Mouse (Mus musculus) liver, embryonic 15.5 days (tissue): ENCODE data around the gene Sbpl. TPM values are rescaled to one million over a fixed set of nuclear protein-coding genes. Genes with fewer than 3 reads are reported as not detected.
A peak's percentile ranks its signal among the peaks of the same experiment; 100 is the strongest.

Source experiments
- ATAC-seq: fragments of 200-750 bp; cut with Nextera tagmentation; 2 replicates; pipeline ENCODE4 v1.8.0; 2017; ENCODE audit warnings: moderate number of reproducible peaks, mild to moderate bottlenecking, moderate library complexity; ENCODE audit not compliant: insufficient read depth
- H3K27ac ChIP-seq: fragments of 300-500 bp; sonication (generic); replicated peaks from 2 replicates; pipeline ENCODE4 v1.5.1; 2015; ENCODE audit warnings: mild to moderate bottlenecking, inconsistent platforms
- H3K27me3 ChIP-seq: fragments of 300-500 bp; sonication (generic); 2 replicates; pipeline ENCODE4 v1.6.1; 2015; ENCODE audit warnings: mild to moderate bottlenecking, inconsistent platforms
- H3K36me3 ChIP-seq: fragments of 300-500 bp; sonication (generic); replicated peaks from 2 replicates; pipeline ENCODE4 v1.6.1; 2015; ENCODE audit warnings: moderate library complexity, mild to moderate bottlenecking, inconsistent platforms
- H3K4me1 ChIP-seq: fragments of 300-500 bp; sonication (generic); replicated peaks from 2 replicates; pipeline ENCODE4 v1.6.1; 2015; ENCODE audit warnings: inconsistent platforms
- H3K4me2 ChIP-seq: fragments of 300-500 bp; sonication (generic); 2 replicates; pipeline ENCODE4 v1.6.1; 2015; ENCODE audit warnings: moderate library complexity, mild to moderate bottlenecking, inconsistent platforms
- H3K4me3 ChIP-seq: fragments of 300-500 bp; sonication (generic); replicated peaks from 2 replicates; pipeline ENCODE4 v1.5.1; 2015; ENCODE audit warnings: mild to moderate bottlenecking, inconsistent platforms
- H3K9ac ChIP-seq: fragments of 300-500 bp; sonication (generic); 2 replicates; pipeline ENCODE4 v1.6.1; 2015; ENCODE audit warnings: moderate library complexity, mild to moderate bottlenecking, inconsistent platforms
- H3K9me3 ChIP-seq: fragments of 300-500 bp; sonication (generic); replicated peaks from 2 replicates; pipeline ENCODE4 v1.6.1; 2016; ENCODE audit warnings: inconsistent platforms
- WGBS: fragments of 180-500 bp; shearing (Covaris S2); methylation state at CpG from one replicate; pipeline ENCODE4 v1.1.7; 2015; ENCODE audit warnings: mixed read lengths; ENCODE audit not compliant: insufficient replicate concordance; 5-methylcytosine and 5-hydroxymethylcytosine counted together
- polyA plus RNA-seq: library from polyadenylated mRNA; unstranded; fragments of >200 nt; fragmentation: Nextera tagmentation; extraction: Ambion mirVana; gene quantifications from 2 replicates; pipeline ENCODE4 v1.2.1, GENCODE M21; 2015

The Sbpl gene
- polyA plus RNA-seq, 1 experiment from 2014 or later, result not detected

GRCm38 (mm10) chr17:23984989-23985388, 29.9 kb upstream of the Sbpl start:
- no peak overlapping the region for H3K4me2 ChIP-seq
- H3K36me3 ChIP-seq, result no peaks in the 10 kb centered on the region
- H3K4me1 ChIP-seq, result 0 out of 2 replicates have a peak, but pooled peaks cover 2% of the 10 kb centered on the region
- WGBS, result 41% methylated on average over 1 of the region's 1 CpGs
- H3K9me3 ChIP-seq, result no peaks in the 10 kb centered on the region
- no peak overlapping the region for H3K9ac ChIP-seq
- no peak overlapping the region for H3K27ac ChIP-seq
- H3K4me3 ChIP-seq, result no peak overlapping the region
- ATAC-seq, result no peak
- no peaks in the 10 kb centered on the region; the same call in 1 of the 2 replicates for H3K27me3 ChIP-seq

DNA sequence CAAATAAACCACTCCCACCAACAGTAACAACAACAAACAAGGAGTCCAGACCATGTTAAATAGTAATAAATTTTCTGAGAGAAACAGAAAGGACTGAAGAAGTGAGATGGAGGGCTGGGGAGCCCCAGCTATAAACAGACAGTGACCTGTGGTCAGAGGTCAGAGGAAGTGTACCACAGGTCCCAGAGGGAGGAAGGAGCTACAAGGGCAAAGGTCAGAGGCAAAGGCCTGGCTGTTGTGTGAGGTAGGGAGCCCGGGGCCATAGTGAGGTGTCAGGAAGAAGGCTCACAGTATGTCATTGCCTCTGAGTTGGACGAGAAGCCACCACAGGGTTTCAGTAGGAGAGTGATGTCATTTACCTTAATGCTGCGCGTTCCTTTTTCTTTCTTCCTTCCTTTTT, 27.8 kb upstream of the Sbpl start:
- H3K36me3 ChIP-seq, result no peaks in the 10 kb centered on the region
- no peak overlapping the region for H3K9ac ChIP-seq
- H3K4me3 ChIP-seq, result no peak overlapping the region
- no peaks in the 10 kb centered on the region for H3K27me3 ChIP-seq
- WGBS, result 40% methylated on average over 4 of the region's 4 CpGs
- H3K9me3 ChIP-seq, result no peaks in the 10 kb centered on the region
- ATAC-seq, result no peak
- H3K27ac ChIP-seq, result no peak overlapping the region
- 0 out of 2 replicates have a peak, but pooled peaks cover 2% of the 10 kb centered on the region for H3K4me1 ChIP-seq
- H3K4me2 ChIP-seq, result no peak overlapping the region

- WGBS, result 59% methylated on average over 10 of the region's 10 CpGs
- Histone ChIP-seq H3K27ac (no peak within 1 kb of the TSS), H3K4me3 (no peak within 1 kb of the TSS), H3K27me3 (no peaks in the 10 kb centered on the region), H3K36me3 (no peaks in the 10 kb centered on the region), H3K9ac (no peak within 1 kb of the TSS), H3K4me1 (0 out of 2 replicates have a peak, but pooled peaks cover 2% of the 10 kb centered on the region), H3K4me2 (no peak within 1 kb of the TSS), H3K9me3 (no peaks in the 10 kb centered on the region)
- ATAC-seq, result no peak
These were observed 25.3 kb upstream of the Sbpl start, which contains the start of gene Prss30 for GRCm38 (mm10) chr17:23980297-23980909. Gene Prss30, minus strand, starts transcription at chr17:23980566.

GRCm38 (mm10) chr17:23979471-23979870, 24.4 kb upstream of the Sbpl start:
- Histone ChIP-seq H3K4me2 (no peak overlapping the region), H3K4me3 (no peak overlapping the region), H3K9ac (no peak overlapping the region), H3K9me3 (no peaks in the 10 kb centered on the region), H3K27ac (no peak overlapping the region), H3K4me1 (0 out of 2 replicates have a peak, but pooled peaks cover 2% of the 10 kb centered on the region), H3K36me3 (no peaks in the 10 kb centered on the region), H3K27me3 (no peaks in the 10 kb centered on the region)
- no peak for ATAC-seq
- 46% methylated on average over 3 of the region's 3 CpGs for WGBS

DNA sequence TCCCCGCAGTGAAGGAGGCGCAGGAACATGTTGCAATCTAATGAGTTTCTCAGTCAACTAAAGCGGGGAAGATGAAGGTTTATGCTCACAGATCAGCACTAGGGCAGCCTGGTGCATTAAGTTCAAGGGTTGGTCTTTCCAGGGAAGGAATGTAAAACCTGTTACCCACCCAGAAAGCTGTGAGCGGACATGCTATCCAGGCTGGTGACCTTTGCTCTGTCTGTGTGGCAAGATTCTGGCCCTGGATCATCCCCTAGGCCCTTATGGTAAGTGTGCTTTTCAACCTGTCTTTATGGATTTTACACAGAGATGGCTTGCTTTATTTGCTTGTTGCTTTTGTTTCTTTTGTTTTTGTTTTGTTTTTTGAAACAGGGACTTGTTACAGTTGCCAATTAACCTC, 21.6 kb upstream of the Sbpl start:
- ATAC-seq, result no peak
- 61% methylated on average over 4 of the region's 4 CpGs for WGBS

DNA sequence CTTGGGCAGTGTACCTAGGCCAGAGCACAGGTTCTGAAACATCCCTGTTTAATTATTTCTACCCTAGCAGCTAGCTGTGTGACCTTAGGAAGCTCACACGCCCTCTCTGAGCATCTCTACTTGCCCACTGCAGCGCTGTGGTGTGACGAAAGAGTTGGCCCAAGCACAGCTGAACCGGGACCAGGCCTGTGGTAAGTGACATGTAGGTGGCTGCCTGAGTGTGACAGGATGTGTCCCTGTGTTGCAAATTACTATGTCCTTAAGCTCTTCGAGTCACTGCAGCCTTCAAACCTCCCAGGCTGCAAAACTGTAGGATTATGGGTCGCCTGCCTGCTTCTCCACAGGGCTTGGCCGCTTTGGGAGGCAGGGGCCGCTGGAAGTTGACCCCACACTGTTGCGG, 16.2 kb upstream of the Sbpl start:
- no peaks in the 10 kb centered on the region for H3K4me1 ChIP-seq
- H3K9me3 ChIP-seq, result no peaks in the 10 kb centered on the region
- H3K27ac ChIP-seq, result no peak overlapping the region
- H3K4me2 ChIP-seq, result no peak overlapping the region
- no peaks in the 10 kb centered on the region for H3K27me3 ChIP-seq
- H3K9ac ChIP-seq, result no peak overlapping the region
- no peak overlapping the region for H3K4me3 ChIP-seq
- 69% methylated on average over 9 of the region's 9 CpGs for WGBS
- H3K36me3 ChIP-seq, result no peaks in the 10 kb centered on the region
- no peak for ATAC-seq

More for the DNA sequence above, 21.6 kb upstream of the Sbpl start:
- no peaks in the 10 kb centered on the region for H3K4me1 ChIP-seq
- no peaks in the 10 kb centered on the region for H3K36me3 ChIP-seq
- no peaks in the 10 kb centered on the region for H3K9me3 ChIP-seq
- no peak overlapping the region for H3K4me2 ChIP-seq
- no peaks in the 10 kb centered on the region for H3K27me3 ChIP-seq
- H3K4me3 ChIP-seq, result no peak overlapping the region
- no peak overlapping the region for H3K27ac ChIP-seq
- H3K9ac ChIP-seq, result no peak overlapping the region

DNA sequence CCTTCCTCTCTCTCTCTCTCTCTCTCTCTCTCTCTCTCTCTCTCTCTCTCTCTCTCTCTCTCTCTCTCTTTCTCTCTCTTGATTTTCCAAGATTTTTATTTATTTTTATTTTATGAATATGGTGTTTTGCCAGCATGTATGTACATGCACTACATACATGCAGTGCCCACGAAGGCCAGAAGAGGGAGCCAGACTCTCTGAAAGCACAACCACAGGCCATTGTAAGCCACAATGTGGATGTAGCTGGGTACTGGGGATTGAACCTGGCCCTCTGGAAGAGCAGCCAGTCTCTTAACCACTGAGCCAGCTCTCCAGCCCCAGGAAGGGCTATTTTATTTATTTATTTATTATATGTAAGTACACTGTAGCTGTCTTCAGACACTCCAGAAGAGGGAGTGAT, 14.2 kb upstream of the Sbpl start:
- Histone ChIP-seq H3K27ac (no peak overlapping the region), H3K9ac (no peak overlapping the region), H3K27me3 (no peaks in the 10 kb centered on the region), H3K9me3 (no peaks in the 10 kb centered on the region), H3K4me2 (no peak overlapping the region), H3K4me3 (no peak overlapping the region), H3K36me3 (no peaks in the 10 kb centered on the region), H3K4me1 (no peaks in the 10 kb centered on the region)
- whole genome bisulfite sequencing, result 0% methylated on average over 1 of the region's 1 CpGs
- no peak for ATAC-seq

GRCm38 (mm10) chr17:23968780-23969179, 13.7 kb upstream of the Sbpl start:
- Histone ChIP-seq H3K4me3 (no peak overlapping the region), H3K27ac (no peak overlapping the region), H3K9ac (no peak overlapping the region), H3K36me3 (no peaks in the 10 kb centered on the region), H3K27me3 (no peaks in the 10 kb centered on the region), H3K4me2 (no peak overlapping the region), H3K4me1 (no peaks in the 10 kb centered on the region), H3K9me3 (no peaks in the 10 kb centered on the region)
- no peak for ATAC-seq
- WGBS, result 25% methylated on average over 2 of the region's 2 CpGs

DNA sequence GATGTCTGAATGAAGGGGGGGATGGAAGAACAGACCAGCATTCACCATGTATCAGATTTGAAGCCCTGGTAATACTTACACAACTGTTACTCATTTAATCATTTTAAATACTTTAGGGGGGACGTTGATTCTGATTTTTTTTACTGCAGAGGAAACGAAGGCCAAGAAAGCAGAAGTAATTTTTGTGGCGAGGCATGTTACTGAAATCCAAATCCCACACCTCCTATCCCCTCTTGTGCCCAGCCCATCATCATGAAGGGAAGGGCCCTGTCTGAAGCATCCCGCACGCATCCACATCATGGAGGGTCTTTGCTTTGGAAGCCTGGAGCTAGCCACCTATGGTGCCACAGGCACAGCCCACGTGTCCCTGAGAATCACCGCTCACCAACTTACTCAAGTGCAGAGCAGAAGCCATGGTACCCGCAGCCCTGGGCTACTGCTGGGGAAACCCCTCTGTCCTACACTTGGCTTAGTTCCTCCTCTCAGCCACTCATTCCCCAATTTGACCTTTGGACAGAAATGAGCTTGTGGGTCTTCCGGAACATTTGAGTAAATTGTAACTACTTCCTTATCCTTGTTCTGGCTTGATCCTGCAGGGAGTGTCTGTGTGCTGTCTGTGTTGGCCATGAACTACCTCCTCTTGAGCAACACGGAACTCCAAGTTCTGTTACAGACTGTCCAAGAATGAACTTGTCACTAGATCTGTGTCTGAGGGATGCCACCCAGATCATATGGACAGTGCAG, 11.8 kb upstream of the Sbpl start:
- no peak overlapping the region for H3K9ac ChIP-seq
- peak; percentile 62 for ATAC-seq
- 38% methylated on average over 10 of the region's 10 CpGs for WGBS

GRCm38 (mm10) chr17:23965805-23966425, 10.8 kb upstream of the Sbpl start:
- Histone ChIP-seq H3K36me3 (no peaks in the 10 kb centered on the region), H3K27ac (no peak overlapping the region), H3K9ac (no peak overlapping the region), H3K9me3 (no peaks in the 10 kb centered on the region), H3K4me1 (no peaks in the 10 kb centered on the region), H3K4me3 (no peak overlapping the region), H3K27me3 (no peaks in the 10 kb centered on the region), H3K4me2 (no peak overlapping the region)
- no peak for ATAC-seq
- 39% methylated on average over 6 of the region's 6 CpGs for WGBS

More for the DNA sequence above, 11.8 kb upstream of the Sbpl start:
- Histone ChIP-seq H3K27ac (no peak overlapping the region), H3K9me3 (no peaks in the 10 kb centered on the region), H3K4me1 (no peaks in the 10 kb centered on the region), H3K27me3 (no peaks in the 10 kb centered on the region), H3K4me3 (no peak overlapping the region), H3K36me3 (no peaks in the 10 kb centered on the region), H3K4me2 (no peak overlapping the region)

GRCm38 (mm10) chr17:23961573-23962122, 6.6 kb upstream of the Sbpl start:
- H3K4me3 ChIP-seq, result no peak overlapping the region
- H3K4me1 ChIP-seq, result no peaks in the 10 kb centered on the region
- 49% methylated on average over 4 of the region's 4 CpGs for WGBS
- H3K27ac ChIP-seq, result no peak overlapping the region
- no peak overlapping the region for H3K9ac ChIP-seq
- no peaks in the 10 kb centered on the region for H3K36me3 ChIP-seq
- no peak for ATAC-seq
- H3K4me2 ChIP-seq, result no peak overlapping the region
- no peaks in the 10 kb centered on the region for H3K9me3 ChIP-seq
- H3K27me3 ChIP-seq, result peaks cover 6% of the 10 kb centered on the region; the same call in 1 of the 2 replicates
